In genomic region chr5:129666271-129666909, GRCm38 (mm10) we compare ENCODE assay signal across 30 mouse cellular contexts. TPM values are rescaled to one million over a fixed set of nuclear protein-coding genes. Genes with fewer than 3 reads are reported as not detected.
DNase-seq lines count a peak whose midpoint lies in the region; ATAC-seq lines count a peak whose summit lies in the region.
"Had no signal": no experiment of that assay in that cellular context is flagged by ENCODE, and none has a peak within 500 bp of the region (broad histone marks: within the 10 kb centered on the region; RNA-seq: fewer than 3 reads in every experiment).

No protein-coding gene starts in this region.

- no peaks in the 10 kb centered on the region for H3K9me3 ChIP-seq in heart, embryonic 10.5 days
- H3K9me3 ChIP-seq: embryonic facial prominence, embryonic 15.5 days; forebrain, embryonic 10.5 days; G1E; heart, embryonic 13.5 days; hindbrain, embryonic 12.5 days had no signal

- no peak overlapping the region for H3K4me3 ChIP-seq in heart, embryonic 10.5 days
- H3K4me3 ChIP-seq: embryonic facial prominence, embryonic 15.5 days; erythroblast, embryonic 14.5 days; forebrain, embryonic 10.5 days; heart, adult 2 months; heart, embryonic 13.5 days; hindbrain, embryonic 12.5 days had no signal

- ATAC-seq in frontal cortex, adult (ENCODE audit: low TSS enrichment): peak; percentile 54; the same call in 1 of the 2 replicates
- ATAC-seq: CD4-positive, CD25-positive, alpha-beta regulatory T cell, adult 4 months; forebrain, embryonic 14.5 days; hindbrain, embryonic 16.5 days; inflammation-experienced regulatory T-cells, adult 6 months had no signal

- 90% methylated on average over 10 of the region's 10 CpGs for WGBS in heart, embryonic 10.5 days

- no peaks in the 10 kb centered on the region for H3K36me3 ChIP-seq in heart, embryonic 10.5 days
- H3K36me3 ChIP-seq: embryonic facial prominence, embryonic 15.5 days; forebrain, embryonic 10.5 days; G1E; heart, embryonic 13.5 days; hindbrain, embryonic 12.5 days had no signal

- peaks cover 7% of the 10 kb centered on the region for H3K4me1 ChIP-seq in heart, embryonic 10.5 days

- no peak overlapping the region for H3K27ac ChIP-seq in heart, embryonic 10.5 days
- H3K27ac ChIP-seq: embryonic facial prominence, embryonic 15.5 days; forebrain, embryonic 10.5 days; heart, adult 2 months; heart, embryonic 13.5 days; hindbrain, embryonic 12.5 days had no signal

- no peak for DNase-seq in frontal cortex, postnatal 10 days (ENCODE audit: low spot score in 2 of 2)
- peak; percentile 58 for DNase-seq in heart, embryonic 10.5 days (ENCODE audit: low spot score)
- no peak for DNase-seq in heart, adult 9 months (ENCODE audit: low spot score in 2 of 2)
- DNase-seq in left cerebral cortex, postnatal 25 days (ENCODE audit: low spot score in 2 of 2): peak; percentile 24 to 66
- no peak for DNase-seq in left cerebral cortex, adult 11 months (ENCODE audit: low spot score)
- no peak for DNase-seq in lung, adult 18-20 months
- DNase-seq: adrenal gland, adult 8-10 months; adrenal gland, postnatal 36 days; cerebellum, adult 11 months; cerebellum, adult 8-10 months; cerebellum, postnatal 14 days; embryo, embryonic 11 days; heart, adult 2 months; heart, postnatal 36 days had no signal

- no peaks in the 10 kb centered on the region for H3K27me3 ChIP-seq in heart, embryonic 10.5 days (ENCODE audit: insufficient read depth, poor library complexity, severe bottlenecking)
- H3K27me3 ChIP-seq: embryonic facial prominence, embryonic 15.5 days; heart, embryonic 13.5 days; hindbrain, embryonic 12.5 days had no signal

- intact Hi-C loops in left cerebral cortex, postnatal 25 days (cut with DNase I): no loop called here

RNA-seq across cellular contexts. Expression of gene Zfp11, which starts 3.5 kb away (rescaled TPM):
- 5.0 and 5.2 TPM in 2 replicates for polyA plus RNA-seq in heart, embryonic 10.5 days (2016; fragmentation: Nextera tagmentation; extraction: Ambion mirVana)
- 1 to 10 TPM; 6.5 to 7.6 TPM for total RNA-seq in left cerebral cortex, postnatal 25 days (2021)

RNA-seq across cellular contexts. Expression of gene Sept14, which starts 41.9 kb away (rescaled TPM):
- polyA plus RNA-seq in heart, embryonic 10.5 days (2016; fragmentation: Nextera tagmentation; extraction: Ambion mirVana): not detected in 2 replicates
- not detected for total RNA-seq in left cerebral cortex, postnatal 25 days (2021)
- total RNA-seq: adrenal gland, adult 8-10 months; adrenal gland, postnatal 36 days; common myeloid progenitor, adult 5-6 weeks; G1E; gastrocnemius, postnatal 4 days; heart, adult 2 months; heart, postnatal 36 days had no signal
- polyA plus RNA-seq: brain, embryonic 14.5 days; CD4-positive, CD25-positive, alpha-beta regulatory T cell, adult 4 months; embryonic facial prominence, embryonic 11.5 days; embryonic facial prominence, embryonic 15.5 days; erythroblast, embryonic 14.5 days; forebrain, embryonic 10.5 days; forebrain, embryonic 14.5 days; G1E; heart, adult 2 months; heart, embryonic 13.5 days; heart, postnatal 0 days; hindbrain, embryonic 12.5 days; hindbrain, embryonic 16.5 days; inflammation-experienced regulatory T-cells, adult 6 months had no signal

RNA-seq across cellular contexts. Expression of gene Mrps17, which starts 48.9 kb away (rescaled TPM):
- polyA plus RNA-seq in heart, embryonic 10.5 days (2016; fragmentation: Nextera tagmentation; extraction: Ambion mirVana): 162 and 176 TPM in 2 replicates
- total RNA-seq in left cerebral cortex, postnatal 25 days (2021): 10 to 100 TPM; 80.0 to 87.2 TPM

RNA-seq across cellular contexts. Expression of gene Nipsnap2, which starts 58.5 kb away (rescaled TPM):
- 140 and 220 TPM in 2 replicates for polyA plus RNA-seq in heart, embryonic 10.5 days (2016; fragmentation: Nextera tagmentation; extraction: Ambion mirVana)
- 10 to 100 TPM; 76.9 to 79.4 TPM for total RNA-seq in left cerebral cortex, postnatal 25 days (2021)

Comparison
In these comparisons a context has a peak if more than half of its experiments do, and no peak if none do; other contexts are left out.
1. DNase-seq: peak in heart, embryonic 10.5 days (single experiment) and left cerebral cortex, postnatal 25 days (2 of 2); none in frontal cortex, postnatal 10 days (0 of 2), heart, adult 9 months (0 of 2), left cerebral cortex, adult 11 months (single experiment) and lung, adult 18-20 months (0 of 2).